Mouse (Mus musculus): Measurements from ENCODE around the gene Glis3. TPM values are rescaled to one million over a fixed set of nuclear protein-coding genes. Genes with fewer than 3 reads are reported as not detected.
A peak's percentile ranks its signal among the peaks of the same experiment; 100 is the strongest.

Glis3 gene
- polyA plus RNA-seq, 1 experiment from 2014 or later, result 4.1 TPM

GRCm38 (mm10) chr19:28640861-28641381 is 39.0 kb downstream of the Glis3 start:
- 64% methylated on average over 7 of the region's 7 CpGs for WGBS
- Histone ChIP-seq H3K4me2 (replicated peaks) (no peak overlapping the region), H3K27ac (no peak overlapping the region), H3K4me3 (replicated peaks; ENCODE audit: low read length) (no peak overlapping the region), H3K27me3 (ENCODE audit: control insufficient read depth, insufficient read depth, low read length) (no peaks in the 10 kb centered on the region), H3K9me3 (ENCODE audit: control insufficient read depth, low read length) (no peaks in the 10 kb centered on the region), H3K9ac (no peak overlapping the region), H3K4me1 (replicated peaks; ENCODE audit: control insufficient read depth, insufficient read depth, low read length) (0 out of 2 replicates have a peak, but pooled peaks cover 3% of the 10 kb centered on the region), H3K36me3 (replicated peaks; ENCODE audit: control insufficient read depth, insufficient read depth) (no peaks in the 10 kb centered on the region)
- peak; percentile 71; the same call in 1 of the 2 replicates for ATAC-seq (ENCODE audit: low FRiP score)
- DNase-seq (ENCODE audit: low spot score), result peak; percentile 45

GRCm38 (mm10) chr19:28635991-28636553 is 43.8 kb downstream of the Glis3 start:
- Histone ChIP-seq H3K4me3 (replicated peaks; ENCODE audit: low read length) (no peak overlapping the region), H3K9me3 (ENCODE audit: control insufficient read depth, low read length) (no peaks in the 10 kb centered on the region), H3K27me3 (ENCODE audit: control insufficient read depth, insufficient read depth, low read length) (no peaks in the 10 kb centered on the region), H3K36me3 (replicated peaks; ENCODE audit: control insufficient read depth, insufficient read depth) (no peaks in the 10 kb centered on the region), H3K4me2 (replicated peaks) (no peak overlapping the region), H3K4me1 (replicated peaks; ENCODE audit: control insufficient read depth, insufficient read depth, low read length) (0 out of 2 replicates have a peak, but pooled peaks cover 4% of the 10 kb centered on the region), H3K27ac (0 out of 2 replicates have a peak overlapping the region, but pooled peaks have one; percentile 17), H3K9ac (no peak overlapping the region)
- ATAC-seq (ENCODE audit: low FRiP score) (no peak), DNase-seq (ENCODE audit: low spot score) (peak; percentile 28)
- 18% methylated on average over 7 of the region's 8 CpGs for WGBS

GRCm38 (mm10) chr19:28634986-28635385 is 44.9 kb downstream of the Glis3 start:
- Histone ChIP-seq H3K27me3 (ENCODE audit: control insufficient read depth, insufficient read depth, low read length) (no peaks in the 10 kb centered on the region), H3K4me3 (replicated peaks; ENCODE audit: low read length) (no peak overlapping the region), H3K9ac (no peak overlapping the region), H3K9me3 (ENCODE audit: control insufficient read depth, low read length) (no peaks in the 10 kb centered on the region), H3K27ac (no peak overlapping the region), H3K4me1 (replicated peaks; ENCODE audit: control insufficient read depth, insufficient read depth, low read length) (0 out of 2 replicates have a peak, but pooled peaks cover 4% of the 10 kb centered on the region), H3K4me2 (replicated peaks) (no peak overlapping the region), H3K36me3 (replicated peaks; ENCODE audit: control insufficient read depth, insufficient read depth) (no peaks in the 10 kb centered on the region)
- no peak for DNase-seq (ENCODE audit: low spot score)
- ATAC-seq (ENCODE audit: low FRiP score), result no peak
- WGBS, result 98% methylated on average over 3 of the region's 3 CpGs

GRCm38 (mm10) chr19:28628416-28628815 is 51.5 kb downstream of the Glis3 start:
- Histone ChIP-seq H3K4me2 (replicated peaks) (no peak overlapping the region), H3K27ac (no peak overlapping the region)
- 51% methylated on average over 8 of the region's 8 CpGs for WGBS

GRCm38 (mm10) chr19:28626189-28626588 is 53.7 kb downstream of the Glis3 start:
- WGBS, result 94% methylated on average over 5 of the region's 5 CpGs
- H3K27me3 ChIP-seq (ENCODE audit: control insufficient read depth, insufficient read depth, low read length), result no peaks in the 10 kb centered on the region
- H3K4me2 ChIP-seq (replicated peaks), result no peak overlapping the region
- no peak for ATAC-seq (ENCODE audit: low FRiP score)
- DNase-seq (ENCODE audit: low spot score), result no peak
- H3K36me3 ChIP-seq (replicated peaks; ENCODE audit: control insufficient read depth, insufficient read depth), result no peaks in the 10 kb centered on the region
- no peaks in the 10 kb centered on the region for H3K9me3 ChIP-seq (ENCODE audit: control insufficient read depth, low read length)
- no peaks in the 10 kb centered on the region for H3K4me1 ChIP-seq (replicated peaks; ENCODE audit: control insufficient read depth, insufficient read depth, low read length)
- no peak overlapping the region for H3K27ac ChIP-seq
- H3K4me3 ChIP-seq (replicated peaks; ENCODE audit: low read length), result no peak overlapping the region
- H3K9ac ChIP-seq, result no peak overlapping the region

More at GRCm38 (mm10) chr19:28628416-28628815, 51.5 kb downstream of the Glis3 start:
- no peak overlapping the region for H3K4me3 ChIP-seq (replicated peaks; ENCODE audit: low read length)
- no peaks in the 10 kb centered on the region for H3K36me3 ChIP-seq (replicated peaks; ENCODE audit: control insufficient read depth, insufficient read depth)
- ATAC-seq (ENCODE audit: low FRiP score) (no peak; the same call in 1 of the 2 replicates), DNase-seq (ENCODE audit: low spot score) (peak; percentile 78)
- H3K27me3 ChIP-seq (ENCODE audit: control insufficient read depth, insufficient read depth, low read length), result no peaks in the 10 kb centered on the region
- H3K9me3 ChIP-seq (ENCODE audit: control insufficient read depth, low read length), result no peaks in the 10 kb centered on the region
- no peaks in the 10 kb centered on the region for H3K4me1 ChIP-seq (replicated peaks; ENCODE audit: control insufficient read depth, insufficient read depth, low read length)
- H3K9ac ChIP-seq, result no peak overlapping the region

- no peak for DNase-seq (ENCODE audit: low spot score)
- Histone ChIP-seq H3K36me3 (replicated peaks; ENCODE audit: control insufficient read depth, insufficient read depth) (no peaks in the 10 kb centered on the region), H3K9ac (no peak overlapping the region), H3K4me3 (replicated peaks; ENCODE audit: low read length) (no peak overlapping the region), H3K4me1 (replicated peaks; ENCODE audit: control insufficient read depth, insufficient read depth, low read length) (no peaks in the 10 kb centered on the region), H3K4me2 (replicated peaks) (no peak overlapping the region), H3K9me3 (ENCODE audit: control insufficient read depth, low read length) (no peaks in the 10 kb centered on the region), H3K27me3 (ENCODE audit: control insufficient read depth, insufficient read depth, low read length) (no peaks in the 10 kb centered on the region), H3K27ac (no peak overlapping the region)
- no peak for ATAC-seq (ENCODE audit: low FRiP score)
- 88% methylated on average over 1 of the region's 1 CpGs for WGBS
These were observed 55.3 kb downstream of the Glis3 start for GRCm38 (mm10) chr19:28624571-28624970.

GRCm38 (mm10) chr19:28623726-28624125 is 56.2 kb downstream of the Glis3 start:
- Histone ChIP-seq H3K4me1 (replicated peaks; ENCODE audit: control insufficient read depth, insufficient read depth, low read length) (no peaks in the 10 kb centered on the region), H3K27ac (no peak overlapping the region), H3K27me3 (ENCODE audit: control insufficient read depth, insufficient read depth, low read length) (no peaks in the 10 kb centered on the region), H3K9me3 (ENCODE audit: control insufficient read depth, low read length) (no peaks in the 10 kb centered on the region), H3K36me3 (replicated peaks; ENCODE audit: control insufficient read depth, insufficient read depth) (no peaks in the 10 kb centered on the region), H3K4me3 (replicated peaks; ENCODE audit: low read length) (no peak overlapping the region), H3K4me2 (replicated peaks) (no peak overlapping the region), H3K9ac (no peak overlapping the region)
- DNase-seq (ENCODE audit: low spot score), result no peak
- WGBS, result 87% methylated on average over 10 of the region's 10 CpGs
- no peak for ATAC-seq (ENCODE audit: low FRiP score)

- no peaks in the 10 kb centered on the region for H3K4me1 ChIP-seq (replicated peaks; ENCODE audit: control insufficient read depth, insufficient read depth, low read length)
- no peaks in the 10 kb centered on the region for H3K27me3 ChIP-seq (ENCODE audit: control insufficient read depth, insufficient read depth, low read length)
- no peaks in the 10 kb centered on the region for H3K9me3 ChIP-seq (ENCODE audit: control insufficient read depth, low read length)
- H3K36me3 ChIP-seq (replicated peaks; ENCODE audit: control insufficient read depth, insufficient read depth), result no peaks in the 10 kb centered on the region
- no peak for ATAC-seq (ENCODE audit: low FRiP score)
- no peak overlapping the region for H3K9ac ChIP-seq
- H3K4me2 ChIP-seq (replicated peaks), result no peak overlapping the region
- 92% methylated on average over 11 of the region's 11 CpGs for WGBS
- H3K4me3 ChIP-seq (replicated peaks; ENCODE audit: low read length), result no peak overlapping the region
- no peak for DNase-seq (ENCODE audit: low spot score)
- H3K27ac ChIP-seq, result no peak overlapping the region
These were observed 58.0 kb downstream of the Glis3 start for GRCm38 (mm10) chr19:28621608-28622505.

GRCm38 (mm10) chr19:28617736-28618135 is 62.1 kb downstream of the Glis3 start:
- Histone ChIP-seq H3K27me3 (ENCODE audit: control insufficient read depth, insufficient read depth, low read length) (no peaks in the 10 kb centered on the region), H3K27ac (no peak overlapping the region), H3K4me2 (replicated peaks) (no peak overlapping the region), H3K36me3 (replicated peaks; ENCODE audit: control insufficient read depth, insufficient read depth) (no peaks in the 10 kb centered on the region), H3K4me3 (replicated peaks; ENCODE audit: low read length) (no peak overlapping the region), H3K4me1 (replicated peaks; ENCODE audit: control insufficient read depth, insufficient read depth, low read length) (no peaks in the 10 kb centered on the region), H3K9ac (no peak overlapping the region), H3K9me3 (ENCODE audit: control insufficient read depth, low read length) (no peaks in the 10 kb centered on the region)
- 90% methylated on average over 7 of the region's 7 CpGs for WGBS
- DNase-seq (ENCODE audit: low spot score), result no peak
- no peak for ATAC-seq (ENCODE audit: low FRiP score)
